Mouse (Mus musculus): ENCODE results near the gene Furin. TPM values are rescaled to one million over a fixed set of nuclear protein-coding genes. Genes with fewer than 3 reads are reported as not detected.

Gene Furin
- polyA plus RNA-seq, 1 experiment from 2014 or later = 16.0 TPM

- no peaks in the 10 kb centered on the region for H3K36me3 ChIP-seq
- peak overlapping the region; percentile 12; the same call in 1 of the 2 replicates for H3K4me2 ChIP-seq
- H3K4me3 ChIP-seq = no peak overlapping the region
- no peaks in the 10 kb centered on the region for H3K9me3 ChIP-seq (replicated peaks)
- H3K27me3 ChIP-seq = no peaks in the 10 kb centered on the region
- peak overlapping the region; percentile 7; the same call in 1 of the 2 replicates for H3K9ac ChIP-seq
- WGBS = 22% methylated on average over 17 of the region's 17 CpGs
- H3K27ac ChIP-seq = peak overlapping the region; percentile 88
- ATAC-seq (replicated peaks; ENCODE audit: insufficient number of reproducible peaks, insufficient read depth, low FRiP score, low read depth) = peak; percentile 60
- peaks cover 55% of the 10 kb centered on the region for H3K4me1 ChIP-seq (replicated peaks)
Observed at GRCm38 (mm10) chr7:80444401-80445249, 39.4 kb upstream of the Furin start.

GRCm38 (mm10) chr7:80443124-80443523 lies 37.9 kb upstream of the Furin start:
- H3K27ac ChIP-seq = no peak overlapping the region
- no peaks in the 10 kb centered on the region for H3K36me3 ChIP-seq
- 75% methylated on average over 3 of the region's 3 CpGs for WGBS
- H3K4me2 ChIP-seq = no peak overlapping the region
- ATAC-seq (replicated peaks; ENCODE audit: insufficient number of reproducible peaks, insufficient read depth, low FRiP score, low read depth) = no peak
- no peak overlapping the region for H3K4me3 ChIP-seq
- no peaks in the 10 kb centered on the region for H3K9me3 ChIP-seq (replicated peaks)
- no peak overlapping the region for H3K9ac ChIP-seq
- no peaks in the 10 kb centered on the region for H3K27me3 ChIP-seq
- peaks cover 62% of the 10 kb centered on the region for H3K4me1 ChIP-seq (replicated peaks)

GRCm38 (mm10) chr7:80441986-80442904 lies 37.0 kb upstream of the Furin start:
- no peaks in the 10 kb centered on the region for H3K9me3 ChIP-seq (replicated peaks)
- H3K27ac ChIP-seq = no peak overlapping the region
- H3K4me1 ChIP-seq (replicated peaks) = peaks cover 62% of the 10 kb centered on the region
- H3K36me3 ChIP-seq = no peaks in the 10 kb centered on the region
- ATAC-seq (replicated peaks; ENCODE audit: insufficient number of reproducible peaks, insufficient read depth, low FRiP score, low read depth) = no peak
- no peak overlapping the region for H3K4me3 ChIP-seq
- WGBS = 68% methylated on average over 11 of the region's 11 CpGs
- no peaks in the 10 kb centered on the region for H3K27me3 ChIP-seq
- H3K4me2 ChIP-seq = no peak overlapping the region
- H3K9ac ChIP-seq = no peak overlapping the region

DNA sequence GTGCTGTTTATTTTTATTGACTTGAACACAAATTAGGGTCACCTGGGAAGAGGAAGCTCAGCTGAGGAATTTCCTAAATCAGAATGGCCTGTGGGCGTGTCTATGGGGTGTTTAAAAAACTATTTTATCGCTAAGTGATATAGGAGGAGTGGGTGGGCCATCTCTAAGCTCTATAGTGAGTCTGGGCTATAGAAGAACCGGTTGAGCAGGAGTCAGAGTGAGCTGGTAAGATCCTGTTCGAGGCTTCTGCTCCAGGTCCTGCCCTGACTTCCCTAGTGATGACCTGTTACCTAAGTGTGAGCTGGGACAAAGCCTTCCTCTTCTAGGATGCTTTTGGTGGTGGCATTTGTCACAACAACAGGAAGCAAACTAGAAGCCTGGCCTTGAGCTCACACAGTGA lies 35.4 kb upstream of the Furin start:
- no peak for ATAC-seq (replicated peaks; ENCODE audit: insufficient number of reproducible peaks, insufficient read depth, low FRiP score, low read depth)
- Histone ChIP-seq H3K4me1 (replicated peaks) (peaks cover 51% of the 10 kb centered on the region), H3K9ac (no peak overlapping the region), H3K36me3 (no peaks in the 10 kb centered on the region), H3K9me3 (replicated peaks) (no peaks in the 10 kb centered on the region), H3K27ac (no peak overlapping the region), H3K4me2 (no peak overlapping the region), H3K27me3 (no peaks in the 10 kb centered on the region), H3K4me3 (no peak overlapping the region)
- 60% methylated on average over 4 of the region's 4 CpGs for WGBS

DNA sequence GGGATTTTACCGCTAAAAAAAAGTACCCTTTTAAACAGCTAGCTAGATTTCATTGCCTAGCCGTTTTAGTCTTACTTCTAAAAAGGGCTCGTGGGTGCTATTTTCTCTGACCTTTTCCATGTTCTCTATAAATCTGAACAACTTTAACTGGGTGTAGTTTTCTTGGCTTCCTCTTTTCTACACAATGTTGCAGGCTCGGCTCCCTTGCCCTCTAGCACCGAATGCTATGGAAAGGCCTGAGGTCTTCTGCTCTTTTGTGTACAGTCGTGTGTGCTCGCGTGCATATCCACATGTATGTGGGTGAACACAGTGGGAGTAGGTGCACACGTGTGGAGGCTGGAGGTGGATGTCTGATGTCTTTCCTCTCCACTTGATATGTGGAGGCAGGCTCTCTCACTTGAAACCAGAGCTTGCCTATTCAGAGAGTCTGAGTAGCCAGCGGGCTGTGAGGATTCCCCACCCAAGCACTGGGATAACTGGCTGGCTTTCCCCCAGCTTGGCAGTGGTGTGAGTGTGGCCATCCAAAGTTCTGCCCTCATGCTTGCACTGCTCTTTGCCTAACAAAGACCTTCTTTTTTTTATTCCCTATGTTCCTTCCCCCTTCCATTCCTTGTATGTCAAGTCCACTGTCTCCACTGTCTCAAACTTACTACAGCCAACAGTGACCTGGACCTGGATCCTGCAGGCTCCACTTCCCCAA lies 34.7 kb upstream of the Furin start:
- H3K4me3 ChIP-seq = no peak overlapping the region
- no peak for ATAC-seq (replicated peaks; ENCODE audit: insufficient number of reproducible peaks, insufficient read depth, low FRiP score, low read depth)
- WGBS = 81% methylated on average over 10 of the region's 10 CpGs
- no peak overlapping the region for H3K27ac ChIP-seq
- H3K9me3 ChIP-seq (replicated peaks) = no peaks in the 10 kb centered on the region
- no peak overlapping the region for H3K4me2 ChIP-seq
- no peaks in the 10 kb centered on the region for H3K27me3 ChIP-seq
- H3K36me3 ChIP-seq = no peaks in the 10 kb centered on the region
- H3K9ac ChIP-seq = no peak overlapping the region
- H3K4me1 ChIP-seq (replicated peaks) = peaks cover 50% of the 10 kb centered on the region

DNA sequence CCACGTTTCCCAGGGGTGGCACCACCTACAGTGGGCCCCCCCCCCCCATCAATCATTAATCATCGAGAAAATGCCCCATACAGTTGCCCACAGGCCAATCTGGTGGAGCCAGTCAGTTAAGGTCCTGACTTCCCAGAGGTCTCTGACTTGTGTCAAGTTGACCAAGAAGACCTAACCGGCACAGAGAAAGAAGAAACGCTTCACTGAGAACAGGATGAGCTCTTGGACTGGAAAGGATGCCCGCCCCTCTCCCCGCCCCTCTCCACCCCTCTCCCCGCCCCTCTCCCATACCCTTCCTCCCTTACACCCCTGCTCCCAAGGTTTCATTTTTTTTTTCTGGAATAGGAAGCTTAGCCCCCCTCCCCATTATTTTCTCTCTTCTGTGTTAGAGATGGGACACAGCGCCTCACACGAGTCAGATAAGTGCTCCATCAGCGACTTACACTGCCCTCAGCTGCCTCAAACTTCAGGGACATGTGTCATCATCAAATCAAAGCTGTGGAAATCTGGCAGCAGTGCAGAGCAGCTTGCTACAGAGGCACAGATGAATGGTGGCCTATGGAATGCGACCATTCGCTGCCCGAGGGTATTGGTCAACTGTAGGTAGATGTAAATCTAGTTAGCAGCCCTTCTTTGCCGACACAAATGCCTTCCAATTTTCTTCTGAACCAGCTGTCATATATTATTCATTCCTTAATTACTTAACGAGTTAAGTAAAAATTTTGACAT lies 34.0 kb upstream of the Furin start:
- no peak overlapping the region for H3K27ac ChIP-seq
- ATAC-seq (replicated peaks; ENCODE audit: insufficient number of reproducible peaks, insufficient read depth, low FRiP score, low read depth) = no peak
- H3K4me3 ChIP-seq = no peak overlapping the region; the same call in 1 of the 2 replicates
- H3K36me3 ChIP-seq = no peaks in the 10 kb centered on the region
- H3K9me3 ChIP-seq (replicated peaks) = no peaks in the 10 kb centered on the region
- H3K9ac ChIP-seq = no peak overlapping the region
- H3K4me2 ChIP-seq = peak overlapping the region; percentile 27
- WGBS = 26% methylated on average over 14 of the region's 15 CpGs
- H3K4me1 ChIP-seq (replicated peaks) = peaks cover 44% of the 10 kb centered on the region
- no peaks in the 10 kb centered on the region for H3K27me3 ChIP-seq

DNA sequence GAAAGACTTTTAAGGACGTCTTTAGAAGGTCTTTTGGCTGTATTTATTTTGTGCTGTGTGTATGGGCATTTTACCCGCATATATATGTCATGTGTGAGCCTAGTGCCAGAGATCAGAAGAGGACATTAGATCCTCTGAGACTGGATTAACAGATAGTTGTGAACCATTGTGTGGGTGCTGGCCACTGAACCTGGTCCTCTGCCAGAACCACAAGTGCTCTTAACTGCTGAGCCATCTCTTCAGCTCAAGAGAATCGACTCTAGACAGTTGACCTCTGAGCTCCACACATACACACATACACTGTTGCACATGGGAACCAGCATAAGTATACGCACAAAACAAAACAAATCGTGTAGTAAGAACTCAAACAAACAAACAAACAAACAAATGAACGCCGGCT lies 31.3 kb upstream of the Furin start:
- no peaks in the 10 kb centered on the region for H3K27me3 ChIP-seq
- H3K4me2 ChIP-seq = no peak overlapping the region
- H3K9ac ChIP-seq = no peak overlapping the region
- peaks cover 22% of the 10 kb centered on the region; the same call in 1 of the 2 replicates for H3K4me1 ChIP-seq (replicated peaks)
- ATAC-seq (replicated peaks; ENCODE audit: insufficient number of reproducible peaks, insufficient read depth, low FRiP score, low read depth) = no peak
- H3K4me3 ChIP-seq = no peak overlapping the region
- no peak overlapping the region for H3K27ac ChIP-seq
- no peaks in the 10 kb centered on the region for H3K36me3 ChIP-seq
- WGBS = 79% methylated on average over 7 of the region's 7 CpGs
- H3K9me3 ChIP-seq (replicated peaks) = no peaks in the 10 kb centered on the region

- Histone ChIP-seq H3K36me3 (no peaks in the 10 kb centered on the region), H3K4me3 (no peak overlapping the region), H3K4me2 (no peak overlapping the region), H3K9ac (no peak overlapping the region), H3K27ac (no peak overlapping the region), H3K9me3 (replicated peaks) (no peaks in the 10 kb centered on the region), H3K27me3 (no peaks in the 10 kb centered on the region), H3K4me1 (replicated peaks) (peaks cover 22% of the 10 kb centered on the region; the same call in 1 of the 2 replicates)
- 40% methylated on average over 3 of the region's 3 CpGs for WGBS
- no peak; the same call in 1 of the 2 replicates for ATAC-seq (replicated peaks; ENCODE audit: insufficient number of reproducible peaks, insufficient read depth, low FRiP score, low read depth)
Observed at GRCm38 (mm10) chr7:80435594-80435993, 30.4 kb upstream of the Furin start.

- Histone ChIP-seq H3K4me3 (no peak overlapping the region), H3K27ac (no peak overlapping the region), H3K9ac (no peak overlapping the region), H3K9me3 (replicated peaks) (no peaks in the 10 kb centered on the region), H3K27me3 (no peaks in the 10 kb centered on the region), H3K36me3 (no peaks in the 10 kb centered on the region), H3K4me2 (no peak overlapping the region), H3K4me1 (replicated peaks) (no peaks in the 10 kb centered on the region)
- WGBS = 85% methylated on average over 12 of the region's 12 CpGs
- no peak for ATAC-seq (replicated peaks; ENCODE audit: insufficient number of reproducible peaks, insufficient read depth, low FRiP score, low read depth)
Observed at GRCm38 (mm10) chr7:80429661-80430060, 24.4 kb upstream of the Furin start.

DNA sequence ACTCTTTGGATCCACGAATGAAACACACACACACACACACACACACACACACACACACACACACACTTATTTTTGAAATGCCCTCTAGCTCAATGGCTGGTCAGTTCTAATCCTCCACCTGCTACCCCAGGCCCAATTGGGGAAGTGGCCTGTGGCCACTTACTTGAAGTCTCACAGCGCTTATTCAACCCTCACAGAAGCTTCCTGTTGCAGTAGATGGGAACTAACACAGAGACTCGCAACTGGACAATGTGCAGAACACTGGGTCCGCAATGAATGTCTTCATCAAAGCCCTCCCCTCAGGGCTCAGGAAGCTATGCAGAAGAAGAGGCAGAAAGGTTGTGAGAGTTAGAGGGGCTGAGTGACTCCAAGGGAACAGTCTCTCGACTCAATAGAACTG lies 22.5 kb upstream of the Furin start:
- 75% methylated on average over 5 of the region's 5 CpGs for WGBS
- Histone ChIP-seq H3K4me1 (replicated peaks) (peaks cover 5% of the 10 kb centered on the region), H3K27ac (no peak overlapping the region), H3K27me3 (no peaks in the 10 kb centered on the region), H3K4me2 (no peak overlapping the region), H3K9ac (no peak overlapping the region), H3K36me3 (no peaks in the 10 kb centered on the region), H3K4me3 (no peak overlapping the region), H3K9me3 (replicated peaks) (no peaks in the 10 kb centered on the region)
- ATAC-seq (replicated peaks; ENCODE audit: insufficient number of reproducible peaks, insufficient read depth, low FRiP score, low read depth) = no peak
